Mouse (Mus musculus): ENCODE measurements around the gene Ttc39d.
"Not testable (repeated sequence)": the region's sequence is repeated elsewhere in the genome, so short reads cannot be mapped to it uniquely, and the experiment has no call there.

The Ttc39d gene

GRCm38 (mm10) chr17:80193075-80193474 is 14.2 kb upstream of the Ttc39d start:
- DNase-seq (ENCODE audit: low spot score in 2 of 2) = no peak

GRCm38 (mm10) chr17:80199160-80199778 is 8.0 kb upstream of the Ttc39d start:
- no peak for DNase-seq (ENCODE audit: low spot score in 2 of 2)

GRCm38 (mm10) chr17:80205657-80206056 is 1.6 kb upstream of the Ttc39d start:
- no peak for DNase-seq (ENCODE audit: low spot score in 2 of 2)

GRCm38 (mm10) chr17:80206301-80206670 is 974 bp upstream of the Ttc39d start:
- DNase-seq (ENCODE audit: low spot score in 2 of 2) = no peak

- DNase-seq (ENCODE audit: low spot score in 2 of 2) = not testable (repeated sequence)
These were observed 6.7 kb downstream of the Ttc39d start for GRCm38 (mm10) chr17:80213998-80214397.

- no peak for DNase-seq (ENCODE audit: low spot score in 2 of 2)
These were observed 12.9 kb downstream of the Ttc39d start for GRCm38 (mm10) chr17:80220131-80220530.

GRCm38 (mm10) chr17:80221202-80221601 is 13.9 kb downstream of the Ttc39d start:
- DNase-seq (ENCODE audit: low spot score in 2 of 2) = no peak

GRCm38 (mm10) chr17:80221890-80222628 is 14.8 kb downstream of the Ttc39d start:
- DNase-seq (ENCODE audit: low spot score in 2 of 2) = no peak

GRCm38 (mm10) chr17:80223829-80224228 is 16.6 kb downstream of the Ttc39d start:
- no peak for DNase-seq (ENCODE audit: low spot score in 2 of 2)

GRCm38 (mm10) chr17:80224326-80225116 is 17.3 kb downstream of the Ttc39d start, which contains the start of gene Gemin6:
Gene Gemin6 (plus strand): TSS chr17:80224441.
- DNase-seq (ENCODE audit: low spot score in 2 of 2) = peak; percentile 76 to 88

- not testable (repeated sequence) for DNase-seq (ENCODE audit: low spot score in 2 of 2)
These were observed 17.9 kb downstream of the Ttc39d start for GRCm38 (mm10) chr17:80225142-80225541.

- DNase-seq (ENCODE audit: low spot score in 2 of 2) = no peak
These were observed 22.1 kb downstream of the Ttc39d start for GRCm38 (mm10) chr17:80229396-80229795.

- no peak for DNase-seq (ENCODE audit: low spot score in 2 of 2)
These were observed 26.6 kb downstream of the Ttc39d start for GRCm38 (mm10) chr17:80233844-80234243.

- DNase-seq (ENCODE audit: low spot score in 2 of 2) = no peak
These were observed 27.1 kb downstream of the Ttc39d start for GRCm38 (mm10) chr17:80234376-80234775.

GRCm38 (mm10) chr17:80235477-80235876 is 28.2 kb downstream of the Ttc39d start:
- DNase-seq (ENCODE audit: low spot score in 2 of 2) = no peak

GRCm38 (mm10) chr17:80236805-80237204 is 29.5 kb downstream of the Ttc39d start:
- DNase-seq (ENCODE audit: low spot score in 2 of 2) = no peak

GRCm38 (mm10) chr17:80237475-80237874 is 30.2 kb downstream of the Ttc39d start:
- DNase-seq (ENCODE audit: low spot score in 2 of 2) = no peak

- DNase-seq (ENCODE audit: low spot score in 2 of 2) = no peak
These were observed 34.3 kb downstream of the Ttc39d start for GRCm38 (mm10) chr17:80241594-80241993.

- no peak for DNase-seq (ENCODE audit: low spot score in 2 of 2)
These were observed 35.9 kb downstream of the Ttc39d start for GRCm38 (mm10) chr17:80243116-80243515.

- no peak for DNase-seq (ENCODE audit: low spot score in 2 of 2)
These were observed 45.7 kb downstream of the Ttc39d start for GRCm38 (mm10) chr17:80252757-80253525.

GRCm38 (mm10) chr17:80254421-80254820 is 47.2 kb downstream of the Ttc39d start:
- no peak for DNase-seq (ENCODE audit: low spot score in 2 of 2)

GRCm38 (mm10) chr17:80255208-80255607 is 47.9 kb downstream of the Ttc39d start:
- no peak for DNase-seq (ENCODE audit: low spot score in 2 of 2)
